Mouse (Mus musculus): Measurements from ENCODE around the gene Commd1. TPM values are rescaled to one million over a fixed set of nuclear protein-coding genes. Genes with fewer than 3 reads are reported as not detected.

Gene Commd1
- polyA plus RNA-seq, 1 experiment from 2014 or later: 325 TPM

GRCm38 (mm10) chr11:22932167-22932566, 50.0 kb downstream of the Commd1 start:
- Histone ChIP-seq H3K27ac (no peak overlapping the region), H3K4me1 (0 out of 2 replicates have a peak, but pooled peaks cover 6% of the 10 kb centered on the region), H3K9me3 (no peaks in the 10 kb centered on the region), H3K9ac (no peak overlapping the region), H3K36me3 (0 out of 2 replicates have a peak, but pooled peaks cover 2% of the 10 kb centered on the region), H3K27me3 (replicated peaks) (no peaks in the 10 kb centered on the region), H3K4me2 (replicated peaks) (no peak overlapping the region), H3K4me3 (no peak overlapping the region)
- no peak for ATAC-seq (ENCODE audit: low FRiP score, low read depth)

- Histone ChIP-seq H3K4me3 (no peak overlapping the region), H3K9me3 (no peaks in the 10 kb centered on the region), H3K9ac (no peak overlapping the region), H3K27ac (no peak overlapping the region), H3K4me2 (replicated peaks) (no peak overlapping the region), H3K27me3 (replicated peaks) (no peaks in the 10 kb centered on the region), H3K36me3 (0 out of 2 replicates have a peak, but pooled peaks cover 2% of the 10 kb centered on the region), H3K4me1 (0 out of 2 replicates have a peak, but pooled peaks cover 6% of the 10 kb centered on the region)
- WGBS: 98% methylated on average over 2 of the region's 2 CpGs
- ATAC-seq (ENCODE audit: low FRiP score, low read depth): no peak
These were observed 50.8 kb downstream of the Commd1 start for GRCm38 (mm10) chr11:22931320-22931905.

DNA sequence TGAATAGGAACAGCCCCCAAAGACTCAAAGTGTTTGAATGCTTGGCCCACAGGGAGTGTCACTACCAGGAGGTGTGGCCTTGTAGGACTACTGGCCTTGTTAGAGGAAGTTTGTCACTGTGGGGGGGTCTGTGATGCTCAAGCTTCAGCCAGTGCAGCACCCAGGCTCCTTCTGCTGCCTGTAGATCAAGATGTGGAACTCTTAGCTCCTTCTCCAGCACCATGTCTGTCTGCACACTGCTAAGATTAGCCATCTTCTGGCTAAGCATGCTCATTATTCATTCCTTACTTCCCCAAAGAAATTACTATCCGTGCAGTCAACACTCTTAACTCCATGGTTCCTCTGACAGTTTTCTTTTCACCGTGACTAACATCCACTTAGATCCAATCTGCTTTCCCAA, 52.1 kb downstream of the Commd1 start:
- no peak overlapping the region for H3K4me2 ChIP-seq (replicated peaks)
- no peak for ATAC-seq (ENCODE audit: low FRiP score, low read depth)
- 0 out of 2 replicates have a peak, but pooled peaks cover 2% of the 10 kb centered on the region for H3K36me3 ChIP-seq
- WGBS: 74% methylated on average over 2 of the region's 2 CpGs
- H3K4me3 ChIP-seq: no peak overlapping the region
- no peaks in the 10 kb centered on the region for H3K27me3 ChIP-seq (replicated peaks)
- H3K27ac ChIP-seq: no peak overlapping the region
- no peaks in the 10 kb centered on the region for H3K9me3 ChIP-seq
- H3K9ac ChIP-seq: no peak overlapping the region
- 0 out of 2 replicates have a peak, but pooled peaks cover 6% of the 10 kb centered on the region for H3K4me1 ChIP-seq

DNA sequence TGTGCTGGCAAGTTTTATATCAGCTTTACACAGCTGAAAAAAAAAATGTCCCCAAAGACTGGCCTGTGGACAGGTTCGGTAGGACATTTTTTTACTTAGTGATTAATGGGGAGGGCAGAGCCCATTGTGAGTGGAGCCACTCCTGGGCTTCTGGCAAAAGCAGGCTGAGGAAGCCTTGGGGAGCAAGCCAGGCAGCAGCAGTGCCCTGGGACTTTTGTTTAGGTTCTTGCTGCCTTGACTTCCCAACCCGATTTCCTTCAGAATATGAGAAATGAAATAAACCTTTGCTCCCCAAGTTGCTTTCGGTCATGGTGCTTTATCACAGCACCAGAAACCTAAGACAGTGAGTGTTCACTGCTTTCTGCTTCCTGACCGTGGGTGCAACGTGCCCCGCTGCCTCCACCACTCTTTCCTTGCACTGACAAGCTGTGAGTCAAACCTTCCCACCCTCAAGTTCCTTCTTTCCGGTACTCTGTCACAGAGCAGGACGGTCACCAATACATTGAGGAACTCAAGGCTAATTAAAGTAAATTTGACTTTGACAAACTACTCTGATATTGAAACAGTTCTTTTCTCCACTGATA, 53.5 kb downstream of the Commd1 start:
- H3K36me3 ChIP-seq: 0 out of 2 replicates have a peak, but pooled peaks cover 2% of the 10 kb centered on the region
- H3K4me1 ChIP-seq: no peaks in the 10 kb centered on the region
- no peak overlapping the region for H3K4me2 ChIP-seq (replicated peaks)
- H3K4me3 ChIP-seq: no peak overlapping the region
- WGBS: 84% methylated on average over 8 of the region's 8 CpGs
- no peaks in the 10 kb centered on the region for H3K27me3 ChIP-seq (replicated peaks)
- H3K27ac ChIP-seq: no peak overlapping the region
- no peak overlapping the region for H3K9ac ChIP-seq
- no peaks in the 10 kb centered on the region for H3K9me3 ChIP-seq
- ATAC-seq (ENCODE audit: low FRiP score, low read depth): no peak

DNA sequence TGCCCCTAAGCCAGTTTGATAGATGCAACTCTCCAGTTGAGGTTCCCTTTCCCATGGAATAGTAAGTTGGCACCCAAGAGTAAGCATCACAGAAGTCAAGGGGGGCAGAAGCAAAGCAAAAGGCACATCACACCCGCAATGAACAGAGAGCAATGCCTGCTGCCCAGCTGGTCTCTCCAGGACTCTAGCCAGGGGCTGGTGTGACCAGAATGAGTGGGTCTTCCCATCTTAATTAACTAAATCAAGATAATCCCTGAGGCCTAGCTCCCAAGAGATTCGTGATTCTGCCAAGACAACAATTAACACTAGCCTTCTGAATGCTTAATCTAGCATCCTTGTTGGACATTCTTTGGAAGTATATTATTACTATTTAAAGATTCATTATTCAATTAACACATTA, 58.6 kb downstream of the Commd1 start:
- H3K9ac ChIP-seq: no peak overlapping the region
- no peaks in the 10 kb centered on the region for H3K27me3 ChIP-seq (replicated peaks)
- 81% methylated on average over 2 of the region's 2 CpGs for WGBS
- H3K4me1 ChIP-seq: no peaks in the 10 kb centered on the region
- no peaks in the 10 kb centered on the region for H3K9me3 ChIP-seq
- no peaks in the 10 kb centered on the region for H3K36me3 ChIP-seq
- no peak overlapping the region for H3K4me2 ChIP-seq (replicated peaks)
- no peak overlapping the region for H3K27ac ChIP-seq
- ATAC-seq (ENCODE audit: low FRiP score, low read depth): no peak
- H3K4me3 ChIP-seq: no peak overlapping the region

DNA sequence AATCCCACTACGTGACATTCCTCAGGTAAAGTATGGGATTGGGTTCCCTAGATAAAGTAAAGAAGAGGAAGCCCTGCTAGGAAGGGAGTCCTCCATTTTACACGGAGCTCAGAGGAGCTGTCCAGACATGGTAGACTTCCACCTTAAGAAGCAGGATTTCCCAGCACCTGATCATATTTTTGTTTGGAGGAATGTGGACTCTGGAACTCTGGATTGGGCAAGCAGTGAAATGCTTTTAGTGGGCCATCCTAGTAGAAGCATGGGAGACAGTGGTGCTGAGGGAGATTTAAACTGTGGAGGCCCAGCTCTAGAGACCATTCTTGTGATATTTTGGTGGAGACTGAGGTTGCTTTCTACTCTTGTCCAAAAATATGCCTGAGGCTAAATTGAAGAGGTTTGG, 59.6 kb downstream of the Commd1 start:
- Histone ChIP-seq H3K4me1 (no peaks in the 10 kb centered on the region), H3K9me3 (no peaks in the 10 kb centered on the region), H3K36me3 (no peaks in the 10 kb centered on the region), H3K27me3 (replicated peaks) (no peaks in the 10 kb centered on the region), H3K4me2 (replicated peaks) (no peak overlapping the region), H3K9ac (no peak overlapping the region), H3K27ac (no peak overlapping the region), H3K4me3 (no peak overlapping the region)
- no peak for ATAC-seq (ENCODE audit: low FRiP score, low read depth)
- WGBS: 82% methylated on average over 2 of the region's 2 CpGs

DNA sequence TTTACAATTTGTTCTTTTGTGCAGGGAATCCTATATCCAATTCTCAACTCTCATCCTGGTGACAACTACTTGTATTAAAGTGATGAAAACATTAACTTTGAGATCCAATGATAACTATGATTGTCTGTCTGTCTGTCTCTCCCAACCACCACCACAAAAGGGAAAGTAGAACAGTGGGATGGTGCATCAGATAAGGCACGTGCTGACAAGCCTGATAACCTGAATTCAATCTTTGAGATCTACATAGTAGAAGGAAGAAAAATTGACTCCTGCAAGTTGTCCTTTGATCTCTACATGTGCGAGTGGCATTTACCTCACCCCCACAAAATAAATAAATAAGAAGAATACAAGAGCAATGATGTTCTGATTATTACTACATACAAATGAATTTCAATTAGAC, 62.8 kb downstream of the Commd1 start:
- WGBS: 94% methylated on average over 2 of the region's 2 CpGs
- Histone ChIP-seq H3K4me2 (replicated peaks) (no peak overlapping the region), H3K9me3 (no peaks in the 10 kb centered on the region), H3K4me3 (no peak overlapping the region), H3K4me1 (no peaks in the 10 kb centered on the region), H3K36me3 (no peaks in the 10 kb centered on the region), H3K27ac (no peak overlapping the region), H3K27me3 (replicated peaks) (no peaks in the 10 kb centered on the region), H3K9ac (no peak overlapping the region)
- no peak for ATAC-seq (ENCODE audit: low FRiP score, low read depth)

DNA sequence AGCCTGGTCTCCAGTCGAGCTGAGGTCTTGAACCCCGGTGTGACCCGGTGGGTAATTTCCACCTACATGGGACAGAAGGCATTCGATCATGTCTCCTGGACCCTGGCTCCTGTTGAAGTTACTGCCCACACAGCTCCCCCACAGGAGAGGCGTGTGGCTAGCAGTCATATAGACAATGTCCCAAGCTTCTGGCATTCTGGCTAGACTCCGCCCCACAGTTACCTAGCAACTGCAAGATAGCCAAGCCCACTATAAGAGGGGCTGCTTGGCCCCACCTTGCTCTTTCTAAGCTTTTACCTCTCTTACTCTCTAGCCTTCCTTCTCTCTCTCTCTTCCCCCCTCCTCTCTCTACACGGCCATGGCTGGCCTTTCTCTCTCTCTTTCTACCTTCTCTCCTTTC, 64.4 kb downstream of the Commd1 start:
- no peaks in the 10 kb centered on the region for H3K9me3 ChIP-seq
- H3K9ac ChIP-seq: no peak overlapping the region
- H3K4me3 ChIP-seq: no peak overlapping the region
- no peaks in the 10 kb centered on the region for H3K27me3 ChIP-seq (replicated peaks)
- no peak overlapping the region for H3K27ac ChIP-seq
- WGBS: 84% methylated on average over 7 of the region's 7 CpGs
- H3K36me3 ChIP-seq: no peaks in the 10 kb centered on the region
- no peak for ATAC-seq (ENCODE audit: low FRiP score, low read depth)
- H3K4me2 ChIP-seq (replicated peaks): no peak overlapping the region
- H3K4me1 ChIP-seq: no peaks in the 10 kb centered on the region

- Histone ChIP-seq H3K36me3 (no peaks in the 10 kb centered on the region), H3K27me3 (replicated peaks) (no peaks in the 10 kb centered on the region), H3K4me3 (no peak overlapping the region), H3K9me3 (no peaks in the 10 kb centered on the region), H3K27ac (no peak overlapping the region), H3K4me1 (no peaks in the 10 kb centered on the region), H3K9ac (no peak overlapping the region), H3K4me2 (replicated peaks) (no peak overlapping the region)
- 90% methylated on average over 4 of the region's 4 CpGs for WGBS
- ATAC-seq (ENCODE audit: low FRiP score, low read depth): no peak
These were observed 68.4 kb downstream of the Commd1 start for GRCm38 (mm10) chr11:22913744-22914143.

DNA sequence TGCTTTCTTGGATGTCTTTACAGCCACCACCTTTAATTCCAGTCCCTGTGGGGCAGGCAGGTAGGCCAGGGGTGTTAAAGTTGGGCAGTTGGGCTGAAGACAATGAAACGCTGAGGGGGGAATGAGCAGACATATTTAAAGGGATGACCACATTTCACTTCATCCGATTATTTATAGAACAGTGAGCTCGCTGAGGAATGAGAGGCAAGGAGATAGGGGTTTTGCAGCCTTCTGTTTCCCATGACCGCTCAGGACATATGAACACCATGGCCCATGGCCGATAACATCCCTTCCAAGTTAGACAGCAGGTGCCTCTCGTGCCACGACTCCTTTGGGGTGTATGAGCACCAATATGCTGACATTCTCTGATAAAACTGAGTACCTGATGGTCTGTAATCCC, 70.4 kb downstream of the Commd1 start:
- 98% methylated on average over 7 of the region's 7 CpGs for WGBS
- no peak for ATAC-seq (ENCODE audit: low FRiP score, low read depth)
- no peak overlapping the region for H3K9ac ChIP-seq
- H3K9me3 ChIP-seq: no peaks in the 10 kb centered on the region
- no peak overlapping the region for H3K27ac ChIP-seq
- no peaks in the 10 kb centered on the region for H3K27me3 ChIP-seq (replicated peaks)
- H3K36me3 ChIP-seq: no peaks in the 10 kb centered on the region
- no peak overlapping the region for H3K4me2 ChIP-seq (replicated peaks)
- H3K4me3 ChIP-seq: no peak overlapping the region
- H3K4me1 ChIP-seq: no peaks in the 10 kb centered on the region

- no peaks in the 10 kb centered on the region for H3K36me3 ChIP-seq
These were observed 75.7 kb downstream of the Commd1 start for GRCm38 (mm10) chr11:22906453-22906865.

DNA sequence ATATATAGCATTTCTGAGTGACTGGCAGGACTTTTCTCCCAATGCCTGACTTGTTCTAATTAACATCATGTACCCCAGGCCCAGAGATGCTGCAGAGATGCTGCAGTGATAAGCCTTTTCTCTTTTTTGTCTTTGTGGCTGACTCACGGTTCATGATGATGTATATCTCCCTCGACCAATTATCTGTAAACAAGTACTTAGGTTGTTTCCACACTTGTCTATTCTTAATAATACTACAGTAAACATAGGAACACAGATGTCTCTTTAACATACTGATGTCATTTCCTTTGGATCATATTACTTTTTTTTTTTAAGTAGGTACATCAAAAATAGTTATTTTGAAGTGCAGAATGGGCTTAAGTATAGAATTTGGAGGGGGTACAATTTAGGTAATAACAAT, 79.3 kb downstream of the Commd1 start:
- Histone ChIP-seq H3K4me3 (no peak overlapping the region), H3K27ac (no peak overlapping the region), H3K9ac (no peak overlapping the region), H3K4me2 (replicated peaks) (no peak overlapping the region), H3K36me3 (no peaks in the 10 kb centered on the region), H3K9me3 (no peaks in the 10 kb centered on the region), H3K27me3 (replicated peaks) (no peaks in the 10 kb centered on the region), H3K4me1 (no peaks in the 10 kb centered on the region)
- 96% methylated on average over 2 of the region's 2 CpGs for WGBS
- no peak for ATAC-seq (ENCODE audit: low FRiP score, low read depth)

More at GRCm38 (mm10) chr11:22906453-22906865, 75.7 kb downstream of the Commd1 start:
- no peak overlapping the region for H3K9ac ChIP-seq
- H3K4me1 ChIP-seq: no peaks in the 10 kb centered on the region
- ATAC-seq (ENCODE audit: low FRiP score, low read depth): no peak
- no peak overlapping the region for H3K27ac ChIP-seq
- H3K4me3 ChIP-seq: no peak overlapping the region
- no peaks in the 10 kb centered on the region for H3K27me3 ChIP-seq (replicated peaks)
- no peak overlapping the region for H3K4me2 ChIP-seq (replicated peaks)
- H3K9me3 ChIP-seq: no peaks in the 10 kb centered on the region

DNA sequence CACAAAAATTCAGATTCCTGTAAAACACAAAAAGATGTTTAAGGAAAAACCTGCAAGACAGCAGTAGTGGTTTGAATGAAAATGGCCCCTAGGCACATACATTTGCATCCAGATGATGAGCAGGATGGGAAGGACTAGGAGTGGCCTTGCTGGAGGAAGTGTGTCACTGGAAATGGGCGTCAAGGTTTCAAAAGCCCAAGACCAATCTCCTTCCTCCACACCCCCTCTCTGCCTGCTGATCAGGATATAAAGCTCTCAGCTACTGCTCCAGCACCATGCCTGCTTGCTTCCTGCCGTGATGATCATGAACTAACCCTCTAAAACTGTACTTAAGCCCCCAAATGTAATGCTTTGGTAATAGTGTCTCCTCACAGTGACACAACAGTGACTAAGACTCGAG, 82.1 kb downstream of the Commd1 start:
- no peaks in the 10 kb centered on the region for H3K27me3 ChIP-seq (replicated peaks)
- no peaks in the 10 kb centered on the region for H3K4me1 ChIP-seq
- H3K4me3 ChIP-seq: no peak overlapping the region
- ATAC-seq (ENCODE audit: low FRiP score, low read depth): no peak
- no peak overlapping the region for H3K9ac ChIP-seq
- WGBS: 84% methylated on average over 3 of the region's 3 CpGs
- H3K27ac ChIP-seq: no peak overlapping the region
- no peaks in the 10 kb centered on the region for H3K36me3 ChIP-seq
- H3K9me3 ChIP-seq: no peaks in the 10 kb centered on the region
- no peak overlapping the region for H3K4me2 ChIP-seq (replicated peaks)

Data from neural tube, embryonic 12.5 days (tissue).